Mouse (Mus musculus): ENCODE measurements around the gene Atrnl1.

The Atrnl1 gene

GRCm38 (mm10) chr19:58076961-58077371, 466.1 kb downstream of the Atrnl1 start:
- no peak for DNase-seq (ENCODE audit: low spot score)

- DNase-seq (ENCODE audit: low spot score): no peak
Observed at GRCm38 (mm10) chr19:58077529-58078070, 466.8 kb downstream of the Atrnl1 start.

- DNase-seq (ENCODE audit: low spot score): no peak
Observed at GRCm38 (mm10) chr19:58080168-58080567, 469.3 kb downstream of the Atrnl1 start.

- no peak for DNase-seq (ENCODE audit: low spot score)
Observed at GRCm38 (mm10) chr19:58082751-58083150, 471.9 kb downstream of the Atrnl1 start.

- no peak for DNase-seq (ENCODE audit: low spot score)
Observed at GRCm38 (mm10) chr19:58084826-58085225, 474.0 kb downstream of the Atrnl1 start.

- DNase-seq (ENCODE audit: low spot score): no peak
Observed at GRCm38 (mm10) chr19:58086734-58087133, 475.9 kb downstream of the Atrnl1 start.

GRCm38 (mm10) chr19:58087901-58088300, 477.1 kb downstream of the Atrnl1 start:
- no peak for DNase-seq (ENCODE audit: low spot score)

- DNase-seq (ENCODE audit: low spot score): no peak
Observed at GRCm38 (mm10) chr19:58088433-58088832, 477.6 kb downstream of the Atrnl1 start.

GRCm38 (mm10) chr19:58091911-58092310, 481.1 kb downstream of the Atrnl1 start:
- DNase-seq (ENCODE audit: low spot score): no peak

GRCm38 (mm10) chr19:58094781-58095543, 484.1 kb downstream of the Atrnl1 start:
- DNase-seq (ENCODE audit: low spot score): no peak

GRCm38 (mm10) chr19:58095776-58096175, 484.9 kb downstream of the Atrnl1 start:
- no peak for DNase-seq (ENCODE audit: low spot score)

GRCm38 (mm10) chr19:58097195-58097594, 486.4 kb downstream of the Atrnl1 start:
- no peak for DNase-seq (ENCODE audit: low spot score)

GRCm38 (mm10) chr19:58099539-58099938, 488.7 kb downstream of the Atrnl1 start:
- DNase-seq (ENCODE audit: low spot score): no peak

- no peak for DNase-seq (ENCODE audit: low spot score)
Observed at GRCm38 (mm10) chr19:58100381-58100780, 489.5 kb downstream of the Atrnl1 start.

- DNase-seq (ENCODE audit: low spot score): peak; percentile 24
Observed at GRCm38 (mm10) chr19:58104544-58104943, 493.7 kb downstream of the Atrnl1 start.

GRCm38 (mm10) chr19:58107632-58108031, 496.8 kb downstream of the Atrnl1 start:
- DNase-seq (ENCODE audit: low spot score): no peak

GRCm38 (mm10) chr19:58110491-58110890, 499.7 kb downstream of the Atrnl1 start:
- no peak for DNase-seq (ENCODE audit: low spot score)

GRCm38 (mm10) chr19:58111291-58111690, 500.5 kb downstream of the Atrnl1 start:
- DNase-seq (ENCODE audit: low spot score): no peak

GRCm38 (mm10) chr19:58112151-58112550, 501.3 kb downstream of the Atrnl1 start:
- no peak for DNase-seq (ENCODE audit: low spot score)

- DNase-seq (ENCODE audit: low spot score): no peak
Observed at GRCm38 (mm10) chr19:58113092-58113731, 502.4 kb downstream of the Atrnl1 start.

GRCm38 (mm10) chr19:58117595-58117994, 506.8 kb downstream of the Atrnl1 start:
- DNase-seq (ENCODE audit: low spot score): no peak

GRCm38 (mm10) chr19:58118141-58118835, 507.5 kb downstream of the Atrnl1 start:
- peak; percentile 12 for DNase-seq (ENCODE audit: low spot score)

- DNase-seq (ENCODE audit: low spot score): no peak
Observed at GRCm38 (mm10) chr19:58118864-58119263, 508.0 kb downstream of the Atrnl1 start.
